Mouse (Mus musculus): ENCODE measurements around the gene Tmem50a. TPM values are rescaled to one million over a fixed set of nuclear protein-coding genes. Genes with fewer than 3 reads are reported as not detected.

Tmem50a gene
- polyA plus RNA-seq, 1 experiment, result 156 TPM

DNA sequence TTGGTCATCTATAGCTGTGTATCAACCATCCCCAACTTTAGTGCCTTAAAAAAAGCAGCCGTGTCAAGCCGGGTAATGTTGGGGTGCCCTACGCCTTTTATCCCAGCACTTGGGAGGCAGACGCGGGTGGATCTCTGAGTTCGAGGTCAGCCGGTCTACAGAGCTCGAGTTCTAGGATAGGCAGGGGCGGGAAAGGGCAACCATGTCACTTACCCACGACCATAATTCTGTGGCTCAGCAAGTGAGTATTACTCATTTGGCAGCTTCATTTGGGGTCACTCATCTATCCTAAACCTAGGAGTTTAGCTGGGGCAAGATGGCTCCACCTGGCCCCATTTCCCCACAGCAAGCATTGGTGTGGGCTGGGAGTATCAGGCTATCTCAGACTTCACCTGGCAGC, 46.8 kb downstream of the Tmem50a start:
- Histone ChIP-seq H3K4me1 (ENCODE audit: control insufficient read depth, insufficient read depth, low read length) (no peaks in the 10 kb centered on the region), H3K4me3 (ENCODE audit: insufficient read depth, low read length) (no peak overlapping the region), H3K27ac (ENCODE audit: insufficient read depth, low read length) (no peak overlapping the region)
- TF ChIP-seq POLR2A (IDR thresholded peaks at IDR 0.05; ENCODE audit: low read depth, low read length) (no peak), CTCF (IDR thresholded peaks at IDR 0.05; ENCODE audit: borderline replicate concordance, insufficient read depth, low read length) (no peak)

DNA sequence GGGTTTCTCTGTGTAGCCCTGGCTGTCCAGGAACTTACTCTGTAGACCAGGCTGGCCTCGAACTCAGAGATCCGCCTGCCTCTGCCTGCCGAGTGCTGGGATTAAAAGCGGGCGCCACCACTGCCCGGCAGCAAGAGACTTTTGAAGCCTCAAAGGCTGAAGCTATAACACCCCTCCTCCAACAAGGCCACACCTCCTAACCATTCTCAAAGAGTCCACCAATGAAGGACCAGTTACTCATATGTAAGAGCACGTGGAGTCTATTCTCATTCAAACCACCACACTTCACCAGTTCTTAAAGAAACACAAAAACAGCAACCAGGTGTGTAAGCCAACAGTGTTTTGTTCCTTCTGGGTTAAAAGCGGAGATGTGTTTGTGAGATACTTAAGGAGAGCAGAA, 47.2 kb downstream of the Tmem50a start:
- no peak overlapping the region for H3K27ac ChIP-seq (ENCODE audit: insufficient read depth, low read length)
- no peak overlapping the region for H3K4me3 ChIP-seq (ENCODE audit: insufficient read depth, low read length)
- H3K4me1 ChIP-seq (ENCODE audit: control insufficient read depth, insufficient read depth, low read length), result no peaks in the 10 kb centered on the region
- TF ChIP-seq POLR2A (IDR thresholded peaks at IDR 0.05; ENCODE audit: low read depth, low read length) (no peak), CTCF (IDR thresholded peaks at IDR 0.05; ENCODE audit: borderline replicate concordance, insufficient read depth, low read length) (no peak)

DNA sequence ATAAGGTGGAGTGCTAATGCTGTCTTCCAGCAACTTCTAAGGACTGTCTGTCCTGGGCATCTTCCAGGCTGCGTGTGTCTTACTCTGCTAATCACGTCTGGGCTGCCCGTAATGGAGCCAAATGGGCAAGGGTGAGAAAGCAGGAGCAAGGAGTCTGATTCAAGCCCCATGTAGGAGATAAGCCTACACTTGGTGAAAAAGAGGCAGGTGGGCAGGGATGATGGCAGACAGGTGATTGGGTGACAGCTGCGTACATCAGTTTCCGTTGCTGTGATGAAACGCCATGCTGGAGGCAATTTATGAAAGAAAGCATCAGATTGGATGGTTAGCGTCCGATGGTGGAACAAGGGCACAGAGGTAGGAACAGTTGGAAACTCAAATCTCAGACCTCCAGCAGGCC, 47.6 kb downstream of the Tmem50a start:
- no peak for TF ChIP-seq CTCF (IDR thresholded peaks at IDR 0.05; ENCODE audit: borderline replicate concordance, insufficient read depth, low read length)
- TF ChIP-seq POLR2A (IDR thresholded peaks at IDR 0.05; ENCODE audit: low read depth, low read length), result no peak
- no peak overlapping the region for H3K4me3 ChIP-seq (ENCODE audit: insufficient read depth, low read length)
- no peaks in the 10 kb centered on the region for H3K4me1 ChIP-seq (ENCODE audit: control insufficient read depth, insufficient read depth, low read length)
- H3K27ac ChIP-seq (ENCODE audit: insufficient read depth, low read length), result no peak overlapping the region

DNA sequence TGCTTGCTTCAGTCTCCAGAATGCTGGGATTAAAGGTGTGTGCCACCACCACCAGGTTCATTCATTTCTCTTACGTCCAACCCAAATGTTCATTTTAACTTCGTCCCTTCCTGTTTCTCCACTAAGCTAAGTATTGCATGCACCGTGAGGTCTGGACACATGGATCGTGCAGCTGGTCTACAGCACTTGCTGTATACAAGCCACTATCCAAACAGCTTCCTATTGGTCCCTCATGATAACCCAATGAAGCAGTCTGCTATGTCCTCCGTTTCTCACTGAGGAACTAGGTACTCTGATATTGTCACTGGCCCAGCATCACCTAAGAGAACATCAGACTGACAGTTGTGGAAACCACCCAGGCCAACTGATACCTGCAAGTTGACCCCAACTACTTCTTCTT, 49.0 kb downstream of the Tmem50a start:
- TF ChIP-seq POLR2A (IDR thresholded peaks at IDR 0.05; ENCODE audit: low read depth, low read length) (no peak), CTCF (IDR thresholded peaks at IDR 0.05; ENCODE audit: borderline replicate concordance, insufficient read depth, low read length) (no peak)

DNA sequence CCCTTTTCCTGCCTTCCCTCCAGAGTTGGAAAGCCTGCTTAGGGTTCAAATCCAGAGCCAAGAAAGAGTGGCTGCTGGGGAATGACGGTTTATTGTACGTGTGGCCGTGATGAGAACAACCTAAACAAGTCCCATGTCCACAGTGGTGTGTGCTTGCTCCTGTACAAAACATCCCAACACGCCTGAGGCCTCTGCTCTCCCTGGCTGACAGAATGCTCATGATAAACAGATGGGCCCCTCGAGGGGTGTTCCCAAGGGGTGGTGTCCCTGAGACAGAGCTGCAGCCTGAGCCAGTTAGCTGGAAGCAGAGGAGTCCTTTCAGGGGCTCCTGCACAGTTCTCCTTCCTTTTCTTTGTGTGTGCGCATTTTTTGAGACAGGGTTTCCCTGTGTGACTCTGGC, 49.5 kb downstream of the Tmem50a start:
- Histone ChIP-seq H3K27ac (ENCODE audit: insufficient read depth, low read length) (no peak overlapping the region), H3K4me1 (ENCODE audit: control insufficient read depth, insufficient read depth, low read length) (no peaks in the 10 kb centered on the region), H3K4me3 (ENCODE audit: insufficient read depth, low read length) (no peak overlapping the region)
- TF ChIP-seq CTCF (IDR thresholded peaks at IDR 0.05; ENCODE audit: borderline replicate concordance, insufficient read depth, low read length) (no peak), POLR2A (IDR thresholded peaks at IDR 0.05; ENCODE audit: low read depth, low read length) (no peak)

More for the DNA sequence above, 49.0 kb downstream of the Tmem50a start:
- no peaks in the 10 kb centered on the region for H3K4me1 ChIP-seq (ENCODE audit: control insufficient read depth, insufficient read depth, low read length)
- no peak overlapping the region for H3K4me3 ChIP-seq (ENCODE audit: insufficient read depth, low read length)
- no peak overlapping the region for H3K27ac ChIP-seq (ENCODE audit: insufficient read depth, low read length)

DNA sequence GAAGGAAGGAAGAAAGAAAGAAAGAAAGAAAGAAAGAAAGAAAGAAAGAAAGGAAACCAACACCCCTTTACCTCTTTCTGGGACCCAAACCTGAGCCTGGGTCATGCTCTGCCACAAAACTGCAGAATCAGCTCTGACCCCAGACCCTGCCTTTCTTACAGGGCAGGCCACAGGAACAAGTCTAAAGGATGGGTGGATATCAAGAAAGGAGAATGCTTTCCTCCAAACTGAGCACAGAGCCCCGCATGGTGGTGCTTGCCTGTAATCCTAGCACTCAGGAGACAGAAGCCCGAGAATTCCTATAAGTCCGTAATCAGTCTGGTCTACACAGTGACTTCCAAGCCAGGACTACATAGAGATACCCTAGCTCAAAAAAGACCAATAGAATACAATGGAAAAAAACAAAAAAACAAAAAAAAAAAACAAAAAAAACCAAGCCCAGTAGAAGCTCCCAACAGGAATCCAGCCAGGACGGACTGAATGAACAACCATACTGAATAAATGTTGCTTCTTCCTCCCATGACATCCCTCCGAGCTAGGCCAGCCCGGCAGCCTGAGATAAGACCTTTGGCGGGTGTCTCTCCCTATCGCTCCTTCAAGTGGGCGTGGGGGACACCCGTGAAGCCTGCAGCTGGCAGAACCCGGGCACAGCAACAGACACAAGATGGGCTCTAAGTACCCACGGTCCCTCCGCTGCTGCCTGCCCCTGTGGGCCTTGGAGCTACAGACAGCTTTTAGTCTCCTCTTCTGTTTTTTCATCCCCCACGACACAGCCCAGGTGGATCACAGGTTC, 50.7 kb downstream of the Tmem50a start, which contains the start of gene Rhd:
Gene Rhd, plus strand, starts transcription at position 600 of the 793 bp plus-strand sequence.
- TF ChIP-seq POLR2A (IDR thresholded peaks at IDR 0.05; ENCODE audit: low read depth, low read length) (no peak), CTCF (IDR thresholded peaks at IDR 0.05; ENCODE audit: borderline replicate concordance, insufficient read depth, low read length) (no peak)
- no peak within 1 kb of the TSS for H3K4me3 ChIP-seq (ENCODE audit: insufficient read depth, low read length)
- no peak within 1 kb of the TSS for H3K27ac ChIP-seq (ENCODE audit: insufficient read depth, low read length)
- H3K4me1 ChIP-seq (ENCODE audit: control insufficient read depth, insufficient read depth, low read length), result no peaks in the 10 kb centered on the region

DNA sequence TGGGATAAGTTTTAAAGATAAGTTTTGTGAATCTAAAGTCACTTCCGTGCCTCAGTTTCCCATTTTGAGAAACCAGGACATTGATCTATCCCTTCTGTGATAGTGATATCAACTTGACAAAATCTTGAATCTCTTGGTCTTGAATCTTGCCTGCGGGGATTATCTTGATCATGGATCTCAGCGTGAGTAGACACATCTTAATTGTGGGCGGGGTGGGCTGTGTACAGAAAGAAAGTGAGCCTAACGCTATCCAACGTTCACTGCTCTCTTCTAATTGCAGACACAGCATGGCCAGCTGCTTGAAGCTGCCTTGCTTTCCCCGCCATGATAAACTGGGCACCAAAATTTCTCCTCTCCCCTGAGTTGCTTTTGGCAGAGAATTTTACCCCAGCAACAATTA, 51.8 kb downstream of the Tmem50a start:
- Histone ChIP-seq H3K4me1 (ENCODE audit: control insufficient read depth, insufficient read depth, low read length) (no peaks in the 10 kb centered on the region), H3K27ac (ENCODE audit: insufficient read depth, low read length) (no peak overlapping the region), H3K4me3 (ENCODE audit: insufficient read depth, low read length) (no peak overlapping the region)
- TF ChIP-seq POLR2A (IDR thresholded peaks at IDR 0.05; ENCODE audit: low read depth, low read length), result no peak
- no peak for TF ChIP-seq CTCF (IDR thresholded peaks at IDR 0.05; ENCODE audit: borderline replicate concordance, insufficient read depth, low read length)

DNA sequence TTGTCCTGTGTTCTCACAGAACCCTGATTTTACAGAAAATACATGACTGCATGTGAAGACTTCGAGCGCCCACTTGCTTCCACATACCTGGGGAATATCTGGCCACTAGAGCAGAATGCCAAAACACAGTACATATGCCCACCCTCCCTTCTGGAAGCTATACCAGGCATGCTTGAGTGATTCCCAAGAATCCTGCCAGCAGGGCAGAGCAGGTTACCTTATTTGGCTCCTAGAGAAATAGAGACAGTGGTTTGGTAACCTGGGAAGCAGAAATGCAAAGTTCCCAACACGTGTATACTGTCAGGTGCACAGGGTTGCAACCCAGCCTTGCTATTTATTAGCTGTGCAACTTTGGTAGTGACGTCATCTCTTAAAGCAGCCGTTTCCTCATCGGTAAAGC, 52.9 kb downstream of the Tmem50a start:
- H3K27ac ChIP-seq (ENCODE audit: insufficient read depth, low read length), result no peak overlapping the region
- no peaks in the 10 kb centered on the region for H3K4me1 ChIP-seq (ENCODE audit: control insufficient read depth, insufficient read depth, low read length)
- TF ChIP-seq POLR2A (IDR thresholded peaks at IDR 0.05; ENCODE audit: low read depth, low read length), result no peak
- TF ChIP-seq CTCF (IDR thresholded peaks at IDR 0.05; ENCODE audit: borderline replicate concordance, insufficient read depth, low read length), result no peak
- no peak overlapping the region for H3K4me3 ChIP-seq (ENCODE audit: insufficient read depth, low read length)

DNA sequence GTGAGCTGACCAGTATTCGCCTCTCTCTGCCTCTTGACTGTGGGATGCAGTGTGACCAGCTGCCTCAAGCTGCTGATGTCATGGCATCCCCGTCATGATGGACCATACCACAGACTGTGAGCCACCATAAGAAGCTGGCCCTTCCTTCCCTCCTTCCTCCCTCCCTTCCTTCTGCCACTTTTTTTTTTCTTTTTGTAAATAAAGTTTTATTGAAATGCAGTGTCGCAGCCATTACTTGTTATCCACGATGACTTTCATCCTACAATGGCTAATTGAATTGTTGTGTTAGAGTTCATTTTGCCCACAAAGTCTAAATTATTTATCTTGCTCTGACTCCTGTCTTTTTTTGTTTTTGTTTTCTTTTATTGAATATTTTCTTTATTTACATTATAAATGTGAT, 56.3 kb downstream of the Tmem50a start:
- Histone ChIP-seq H3K4me3 (ENCODE audit: insufficient read depth, low read length) (no peak overlapping the region), H3K4me1 (ENCODE audit: control insufficient read depth, insufficient read depth, low read length) (no peaks in the 10 kb centered on the region), H3K27ac (ENCODE audit: insufficient read depth, low read length) (no peak overlapping the region)
- TF ChIP-seq CTCF (IDR thresholded peaks at IDR 0.05; ENCODE audit: borderline replicate concordance, insufficient read depth, low read length), result no peak
- no peak for TF ChIP-seq POLR2A (IDR thresholded peaks at IDR 0.05; ENCODE audit: low read depth, low read length)

DNA sequence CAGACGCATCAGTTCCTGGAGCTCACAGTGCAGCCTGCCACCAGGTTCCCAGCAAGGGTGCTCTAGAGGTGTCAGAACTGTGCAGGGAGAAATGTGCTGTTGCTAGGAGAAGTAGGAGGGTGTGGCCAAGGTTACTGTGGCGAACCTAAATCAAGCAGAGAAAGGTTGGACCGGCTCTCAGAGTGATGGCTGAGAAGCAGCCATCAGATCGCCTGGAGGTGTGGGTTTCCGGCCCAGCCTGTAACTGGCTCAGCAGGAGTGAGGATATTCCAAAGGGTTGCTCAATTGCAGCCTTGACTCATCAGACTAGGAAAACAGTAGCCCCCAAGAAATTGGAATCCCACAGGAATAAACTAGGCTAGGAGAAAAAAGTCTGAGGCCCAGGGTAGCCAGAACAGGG, 58.3 kb downstream of the Tmem50a start:
- TF ChIP-seq POLR2A (IDR thresholded peaks at IDR 0.05; ENCODE audit: low read depth, low read length) (no peak), CTCF (IDR thresholded peaks at IDR 0.05; ENCODE audit: borderline replicate concordance, insufficient read depth, low read length) (no peak)
- H3K27ac ChIP-seq (ENCODE audit: insufficient read depth, low read length), result no peak overlapping the region
- no peaks in the 10 kb centered on the region for H3K4me1 ChIP-seq (ENCODE audit: control insufficient read depth, insufficient read depth, low read length)
- no peak overlapping the region for H3K4me3 ChIP-seq (ENCODE audit: insufficient read depth, low read length)
